Mouse (Mus musculus) spleen, adult 2 months (tissue): Measurements from ENCODE around the gene S100a4.

Experiments
- CTCF ChIP-seq: fragments of 200-500 bp; IDR thresholded peaks from 2 replicates; pipeline ENCODE4 v1.5.1; 2011; ENCODE audit warnings: mild to moderate bottlenecking, inconsistent platforms; ENCODE audit not compliant: insufficient read depth, insufficient read length, insufficient replicate concordance; ENCODE audit errors: extremely low read depth
- POLR2A ChIP-seq: fragments of 200-500 bp; IDR thresholded peaks from 2 replicates; pipeline ENCODE4 v1.6.1; 2011; ENCODE audit warnings: low read depth, low read length, inconsistent platforms

GRCm38 (mm10) chr3:90597736-90598135 is 5.8 kb upstream of the S100a4 start:
- TF ChIP-seq POLR2A: no peak
- no peak for TF ChIP-seq CTCF
